Mouse (Mus musculus): Measurements from ENCODE around the gene Stambp. TPM values are rescaled to one million over a fixed set of nuclear protein-coding genes. Genes with fewer than 3 reads are reported as not detected.

The Stambp gene
- polyA plus RNA-seq (2014; fragmentation: Nextera tagmentation; extraction: Ambion mirVana): 28.0 and 28.3 TPM in 2 replicates

GRCm38 (mm10) chr6:83572671-83573070 lies at the start of gene Stambp:
Gene Stambp, minus strand, starts transcription at chr6:83572729.
- H3K27me3 ChIP-seq (ENCODE audit: control insufficient read depth, insufficient read depth, low read length): no peaks in the 10 kb centered on the region
- H3K9me3 ChIP-seq (ENCODE audit: control insufficient read depth, low read depth, low read length): no peaks in the 10 kb centered on the region
- peak within 1 kb of the TSS; percentile 72 for H3K4me2 ChIP-seq (replicated peaks; ENCODE audit: low read depth, low read length)
- 0% methylated on average over 6 of the region's 11 CpGs for WGBS
- H3K27ac ChIP-seq (ENCODE audit: low read length): peak within 1 kb of the TSS; percentile 58; the same call in 1 of the 2 replicates
- H3K9ac ChIP-seq (replicated peaks; ENCODE audit: low read depth, low read length): peak within 1 kb of the TSS; percentile 68
- peaks cover 5% of the 10 kb centered on the region for H3K4me1 ChIP-seq (ENCODE audit: control insufficient read depth, insufficient read depth, low read length)
- peak; percentile 66; the same call in 1 of the 2 replicates for ATAC-seq (ENCODE audit: insufficient number of reproducible peaks, insufficient read depth, low FRiP score, low read depth)
- peak within 1 kb of the TSS; percentile 62 for H3K4me3 ChIP-seq (ENCODE audit: low read depth, low read length)
- no peaks in the 10 kb centered on the region for H3K36me3 ChIP-seq (ENCODE audit: control insufficient read depth, insufficient read depth, low read length)

GRCm38 (mm10) chr6:83619955-83620354 lies 47.4 kb upstream of the Stambp start:
- ATAC-seq (ENCODE audit: insufficient number of reproducible peaks, insufficient read depth, low FRiP score, low read depth): no peak
- Histone ChIP-seq H3K9me3 (ENCODE audit: control insufficient read depth, low read depth, low read length) (no peaks in the 10 kb centered on the region), H3K4me2 (replicated peaks; ENCODE audit: low read depth, low read length) (no peak overlapping the region), H3K27me3 (ENCODE audit: control insufficient read depth, insufficient read depth, low read length) (no peaks in the 10 kb centered on the region), H3K4me1 (ENCODE audit: control insufficient read depth, insufficient read depth, low read length) (no peaks in the 10 kb centered on the region), H3K27ac (ENCODE audit: low read length) (no peak overlapping the region), H3K9ac (replicated peaks; ENCODE audit: low read depth, low read length) (no peak overlapping the region), H3K36me3 (ENCODE audit: control insufficient read depth, insufficient read depth, low read length) (no peaks in the 10 kb centered on the region), H3K4me3 (ENCODE audit: low read depth, low read length) (no peak overlapping the region)
- WGBS: 52% methylated on average over 9 of the region's 9 CpGs

- WGBS: 78% methylated on average over 15 of the region's 15 CpGs
- H3K9ac ChIP-seq (replicated peaks; ENCODE audit: low read depth, low read length): no peak overlapping the region
- no peak for ATAC-seq (ENCODE audit: insufficient number of reproducible peaks, insufficient read depth, low FRiP score, low read depth)
- H3K9me3 ChIP-seq (ENCODE audit: control insufficient read depth, low read depth, low read length): no peaks in the 10 kb centered on the region
- H3K4me3 ChIP-seq (ENCODE audit: low read depth, low read length): no peak overlapping the region
- no peak overlapping the region for H3K27ac ChIP-seq (ENCODE audit: low read length)
- no peaks in the 10 kb centered on the region for H3K4me1 ChIP-seq (ENCODE audit: control insufficient read depth, insufficient read depth, low read length)
- H3K36me3 ChIP-seq (ENCODE audit: control insufficient read depth, insufficient read depth, low read length): no peaks in the 10 kb centered on the region
- H3K27me3 ChIP-seq (ENCODE audit: control insufficient read depth, insufficient read depth, low read length): no peaks in the 10 kb centered on the region
- no peak overlapping the region for H3K4me2 ChIP-seq (replicated peaks; ENCODE audit: low read depth, low read length)
These were observed 45.2 kb upstream of the Stambp start for GRCm38 (mm10) chr6:83617581-83618335.

GRCm38 (mm10) chr6:83616512-83616911 lies 44.0 kb upstream of the Stambp start:
- no peak overlapping the region for H3K4me2 ChIP-seq (replicated peaks; ENCODE audit: low read depth, low read length)
- H3K36me3 ChIP-seq (ENCODE audit: control insufficient read depth, insufficient read depth, low read length): no peaks in the 10 kb centered on the region
- H3K9ac ChIP-seq (replicated peaks; ENCODE audit: low read depth, low read length): no peak overlapping the region
- WGBS: 66% methylated on average over 5 of the region's 5 CpGs
- H3K27ac ChIP-seq (ENCODE audit: low read length): no peak overlapping the region
- no peak for ATAC-seq (ENCODE audit: insufficient number of reproducible peaks, insufficient read depth, low FRiP score, low read depth)
- H3K4me3 ChIP-seq (ENCODE audit: low read depth, low read length): no peak overlapping the region
- H3K9me3 ChIP-seq (ENCODE audit: control insufficient read depth, low read depth, low read length): no peaks in the 10 kb centered on the region
- H3K27me3 ChIP-seq (ENCODE audit: control insufficient read depth, insufficient read depth, low read length): no peaks in the 10 kb centered on the region
- no peaks in the 10 kb centered on the region for H3K4me1 ChIP-seq (ENCODE audit: control insufficient read depth, insufficient read depth, low read length)

GRCm38 (mm10) chr6:83614469-83614868 lies 41.9 kb upstream of the Stambp start:
- H3K27ac ChIP-seq (ENCODE audit: low read length): no peak overlapping the region
- H3K9ac ChIP-seq (replicated peaks; ENCODE audit: low read depth, low read length): no peak overlapping the region
- no peaks in the 10 kb centered on the region for H3K9me3 ChIP-seq (ENCODE audit: control insufficient read depth, low read depth, low read length)
- ATAC-seq (ENCODE audit: insufficient number of reproducible peaks, insufficient read depth, low FRiP score, low read depth): no peak
- no peak overlapping the region for H3K4me2 ChIP-seq (replicated peaks; ENCODE audit: low read depth, low read length)
- H3K27me3 ChIP-seq (ENCODE audit: control insufficient read depth, insufficient read depth, low read length): no peaks in the 10 kb centered on the region
- WGBS: 89% methylated on average over 4 of the region's 4 CpGs
- no peaks in the 10 kb centered on the region for H3K4me1 ChIP-seq (ENCODE audit: control insufficient read depth, insufficient read depth, low read length)
- no peaks in the 10 kb centered on the region for H3K36me3 ChIP-seq (ENCODE audit: control insufficient read depth, insufficient read depth, low read length)
- no peak overlapping the region for H3K4me3 ChIP-seq (ENCODE audit: low read depth, low read length)

GRCm38 (mm10) chr6:83612976-83613375 lies 40.4 kb upstream of the Stambp start:
- Histone ChIP-seq H3K4me1 (ENCODE audit: control insufficient read depth, insufficient read depth, low read length) (no peaks in the 10 kb centered on the region), H3K4me2 (replicated peaks; ENCODE audit: low read depth, low read length) (no peak overlapping the region), H3K9ac (replicated peaks; ENCODE audit: low read depth, low read length) (no peak overlapping the region), H3K4me3 (ENCODE audit: low read depth, low read length) (no peak overlapping the region), H3K9me3 (ENCODE audit: control insufficient read depth, low read depth, low read length) (no peaks in the 10 kb centered on the region), H3K27me3 (ENCODE audit: control insufficient read depth, insufficient read depth, low read length) (no peaks in the 10 kb centered on the region), H3K36me3 (ENCODE audit: control insufficient read depth, insufficient read depth, low read length) (no peaks in the 10 kb centered on the region), H3K27ac (ENCODE audit: low read length) (no peak overlapping the region)
- WGBS: 91% methylated on average over 1 of the region's 1 CpGs
- no peak for ATAC-seq (ENCODE audit: insufficient number of reproducible peaks, insufficient read depth, low FRiP score, low read depth)

- no peaks in the 10 kb centered on the region for H3K4me1 ChIP-seq (ENCODE audit: control insufficient read depth, insufficient read depth, low read length)
- 74% methylated on average over 6 of the region's 6 CpGs for WGBS
- no peaks in the 10 kb centered on the region for H3K36me3 ChIP-seq (ENCODE audit: control insufficient read depth, insufficient read depth, low read length)
- no peak overlapping the region for H3K4me2 ChIP-seq (replicated peaks; ENCODE audit: low read depth, low read length)
- H3K27me3 ChIP-seq (ENCODE audit: control insufficient read depth, insufficient read depth, low read length): no peaks in the 10 kb centered on the region
- H3K9ac ChIP-seq (replicated peaks; ENCODE audit: low read depth, low read length): no peak overlapping the region
- no peak overlapping the region for H3K27ac ChIP-seq (ENCODE audit: low read length)
- no peak overlapping the region for H3K4me3 ChIP-seq (ENCODE audit: low read depth, low read length)
- H3K9me3 ChIP-seq (ENCODE audit: control insufficient read depth, low read depth, low read length): no peaks in the 10 kb centered on the region
- no peak for ATAC-seq (ENCODE audit: insufficient number of reproducible peaks, insufficient read depth, low FRiP score, low read depth)
These were observed 27.2 kb upstream of the Stambp start for GRCm38 (mm10) chr6:83599636-83600174.

- WGBS: 34% methylated on average over 24 of the region's 24 CpGs
- no peak overlapping the region for H3K27ac ChIP-seq (ENCODE audit: low read length)
- no peak for ATAC-seq (ENCODE audit: insufficient number of reproducible peaks, insufficient read depth, low FRiP score, low read depth)
- H3K9me3 ChIP-seq (ENCODE audit: control insufficient read depth, low read depth, low read length): no peaks in the 10 kb centered on the region
- no peaks in the 10 kb centered on the region for H3K27me3 ChIP-seq (ENCODE audit: control insufficient read depth, insufficient read depth, low read length)
- H3K36me3 ChIP-seq (ENCODE audit: control insufficient read depth, insufficient read depth, low read length): no peaks in the 10 kb centered on the region
- no peaks in the 10 kb centered on the region for H3K4me1 ChIP-seq (ENCODE audit: control insufficient read depth, insufficient read depth, low read length)
- peak overlapping the region; percentile 15 for H3K4me3 ChIP-seq (ENCODE audit: low read depth, low read length)
- no peak overlapping the region for H3K9ac ChIP-seq (replicated peaks; ENCODE audit: low read depth, low read length)
- H3K4me2 ChIP-seq (replicated peaks; ENCODE audit: low read depth, low read length): peak overlapping the region; percentile 44
These were observed 26.6 kb upstream of the Stambp start for GRCm38 (mm10) chr6:83599060-83599550.
